Mouse (Mus musculus) fibroblast of lung, adult 2 months (primary cell): Measurements from ENCODE around the gene Olfr1370.
"Not testable (repeated sequence)": the region's sequence is repeated elsewhere in the genome, so short reads cannot be mapped to it uniquely, and the experiment has no call there.

Experiments used
- DNase-seq: peaks from one replicate; pipeline ENCODE4 v3.0.0-alpha.2; 2011; ENCODE audit warnings: low read depth

Gene Olfr1370

GRCm38 (mm10) chr13:21074847-21075246 lies at the start of gene Olfr1370:
TSS of gene Olfr1370 (minus strand) at chr13:21074947.
- no peak for DNase-seq

GRCm38 (mm10) chr13:21114121-21114520 lies 39.4 kb upstream of the Olfr1370 start:
- DNase-seq = no peak

- not testable (repeated sequence) for DNase-seq
These were observed 36.4 kb upstream of the Olfr1370 start, which contains the start of gene Olfr1369-ps1 for GRCm38 (mm10) chr13:21111183-21111582. TSS of gene Olfr1369-ps1 (plus strand) at chr13:21111483.

GRCm38 (mm10) chr13:21110441-21110840 lies 35.7 kb upstream of the Olfr1370 start:
- no peak for DNase-seq

GRCm38 (mm10) chr13:21109759-21110158 lies 35.0 kb upstream of the Olfr1370 start:
- DNase-seq = no peak

- DNase-seq = no peak
These were observed 7.9 kb upstream of the Olfr1370 start for GRCm38 (mm10) chr13:21082686-21083085.

- DNase-seq = no peak
These were observed 8.7 kb downstream of the Olfr1370 start for GRCm38 (mm10) chr13:21066021-21066420.

- DNase-seq = no peak
These were observed 24.6 kb downstream of the Olfr1370 start for GRCm38 (mm10) chr13:21050118-21050517.

- no peak for DNase-seq
These were observed 34.1 kb downstream of the Olfr1370 start for GRCm38 (mm10) chr13:21040589-21041199.

GRCm38 (mm10) chr13:21035981-21036380 lies 38.8 kb downstream of the Olfr1370 start:
- DNase-seq = no peak

- no peak for DNase-seq
These were observed 39.7 kb downstream of the Olfr1370 start for GRCm38 (mm10) chr13:21035011-21035410.

GRCm38 (mm10) chr13:21033176-21033575 lies 41.6 kb downstream of the Olfr1370 start:
- DNase-seq = no peak

- no peak for DNase-seq
These were observed 49.9 kb downstream of the Olfr1370 start for GRCm38 (mm10) chr13:21024831-21025230.
